24 mouse cellular contexts compared by ENCODE assay signal in genomic region chrX:157482842-157483241, GRCm38 (mm10). TPM values are rescaled to one million over a fixed set of nuclear protein-coding genes. Genes with fewer than 3 reads are reported as not detected.
A peak's percentile ranks its signal among the peaks of the same experiment; 100 is the strongest.
DNase-seq lines count a peak whose midpoint lies in the region; ATAC-seq and TF ChIP-seq lines count a peak whose summit lies in the region.
"Had no signal": no experiment of that assay in that cellular context is flagged by ENCODE, and none has a peak within 500 bp of the region (broad histone marks: within the 10 kb centered on the region; RNA-seq: fewer than 3 reads in every experiment).

No protein-coding gene starts in this region.

- H3K27ac ChIP-seq in bone marrow macrophage, adult 2 months (ENCODE audit: insufficient read depth, low read depth, low read length) = peak overlapping the region; percentile 12; the same call in 1 of the 2 replicates
- H3K27ac ChIP-seq: embryonic facial prominence, embryonic 15.5 days; forebrain, embryonic 10.5 days; forebrain, embryonic 15.5 days; heart, adult 2 months; heart, embryonic 15.5 days; hindbrain, embryonic 10.5 days; hindbrain, embryonic 14.5 days had no signal

- H3K4me1 ChIP-seq in bone marrow macrophage, adult 2 months (ENCODE audit: control insufficient read depth, insufficient read depth, low read length) = peaks cover 17% of the 10 kb centered on the region
- H3K4me1 ChIP-seq: embryonic facial prominence, embryonic 15.5 days; forebrain, embryonic 10.5 days; forebrain, embryonic 15.5 days; heart, embryonic 15.5 days; hindbrain, embryonic 10.5 days had no signal

- TF ChIP-seq CTCF in bone marrow macrophage, adult 2 months (IDR thresholded peaks at IDR 0.05; ENCODE audit: low read depth, low read length) = no peak

- TF ChIP-seq POLR2A in bone marrow macrophage, adult 2 months (IDR thresholded peaks at IDR 0.05; ENCODE audit: borderline replicate concordance, low read depth, low read length) = no peak

- DNase-seq in 416B (ENCODE audit: low read depth) = peak; percentile 29
- no peak for DNase-seq in right cerebral cortex, postnatal 36 days (ENCODE audit: low spot score in 2 of 2)
- DNase-seq in layer of hippocampus, adult 9-11 months = no peak
- DNase-seq in lung, postnatal 36 days = no peak
- DNase-seq: adrenal gland, postnatal 10 days; B cell, adult 2 months; cerebellum, adult 18-20 months; cerebellum, postnatal 10 days; embryo, embryonic 11 days; gastrocnemius, postnatal 36 days; heart, adult 2 months; heart, postnatal 14 days had no signal

- peak; percentile 13 for ATAC-seq in CD4-positive, CD25-positive, alpha-beta regulatory T cell, adult 4 months
- ATAC-seq in megakaryocyte, adult 5-6 weeks (ENCODE audit: poor library complexity, severe bottlenecking) = peak; percentile 94
- ATAC-seq in inflammation-experienced regulatory T-cells, adult 6 months = no peak
- ATAC-seq: forebrain, embryonic 15.5 days; intestine, postnatal 0 days had no signal

- no peak overlapping the region for H3K4me3 ChIP-seq in bone marrow macrophage, adult 2 months (ENCODE audit: insufficient read depth, low read length)
- H3K4me3 ChIP-seq: embryonic facial prominence, embryonic 15.5 days; erythroblast, embryonic 14.5 days; forebrain, embryonic 10.5 days; forebrain, embryonic 15.5 days; heart, adult 2 months; heart, embryonic 15.5 days; hindbrain, embryonic 10.5 days had no signal

RNA-seq across cellular contexts. Expression of gene Sms, which starts 9.2 kb away (rescaled TPM):
- polyA plus RNA-seq in CD4-positive, CD25-positive, alpha-beta regulatory T cell, adult 4 months (2017; shearing (Covaris generic)) = 10 to 100 TPM; 46.7 to 62.0 TPM
- polyA plus RNA-seq in bone marrow macrophage, adult 2 months (2012; ENCODE audit: insufficient read depth, insufficient read length, missing spikeins) = 37.8 and 53.1 TPM in 2 replicates
- 38.5 and 46.6 TPM in 2 replicates for total RNA-seq in megakaryocyte, adult 5-6 weeks (2015)
- total RNA-seq in megakaryocyte, adult 5-6 weeks (2017) = 30.7 and 49.4 TPM in 2 replicates
- 10 to 100 TPM; 60.3 to 89.5 (median 66.0) TPM for polyA plus RNA-seq in inflammation-experienced regulatory T-cells, adult 6 months (2017; shearing (Covaris generic))
